Mouse (Mus musculus) thymus, adult 2 months (tissue): ENCODE measurements around the gene Zfyve28.

ENCODE experiments used
- CTCF ChIP-seq: fragments of 200-500 bp; IDR thresholded peaks from 2 replicates; pipeline ENCODE4 v1.5.1; 2012; ENCODE audit warnings: mild to moderate bottlenecking, control low read depth, low read length, moderate library complexity, borderline replicate concordance; ENCODE audit not compliant: control insufficient read depth, poor library complexity, insufficient read depth; ENCODE audit errors: extremely low read depth
- POLR2A ChIP-seq: fragments of 200-500 bp; IDR thresholded peaks from 2 replicates; pipeline ENCODE4 v1.6.1; 2012; ENCODE audit warnings: mild to moderate bottlenecking, low read length, control low read depth, moderate library complexity; ENCODE audit not compliant: control insufficient read depth, poor library complexity, insufficient read depth; ENCODE audit errors: extremely low read depth

DNA sequence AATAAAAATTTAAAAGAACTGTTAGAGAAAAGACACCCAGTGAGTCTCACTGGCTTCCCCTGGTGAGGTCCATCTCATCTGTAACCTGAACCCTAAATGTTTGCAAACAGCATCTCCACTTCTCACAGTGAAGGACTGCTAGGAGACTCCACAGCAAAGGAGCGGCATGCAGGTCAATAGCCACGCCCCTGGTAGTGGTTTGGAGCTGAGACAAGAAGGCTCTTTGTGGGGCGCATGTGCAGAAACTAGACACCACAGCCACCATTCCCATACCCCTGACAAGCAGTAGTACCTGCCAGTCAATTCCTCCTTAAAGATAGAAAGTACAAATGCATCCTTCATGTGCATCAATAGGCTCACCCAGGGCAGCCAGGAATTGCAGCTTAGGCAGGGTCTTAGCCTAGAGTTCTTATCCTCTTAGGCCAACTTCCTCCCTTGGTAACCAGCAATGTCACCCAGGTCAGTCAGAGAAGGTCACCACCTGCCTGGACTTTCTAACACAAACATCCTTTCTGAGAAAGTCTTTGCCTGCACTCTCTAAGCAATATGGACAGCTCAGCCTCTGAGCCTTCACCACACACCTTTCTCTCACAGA lies 4.0 kb downstream of the Zfyve28 start:
- TF ChIP-seq POLR2A (no peak), CTCF (no peak)
